In genomic region chr2:152615563-152615962, GRCm38 (mm10) we compare ENCODE assay signal across 9 mouse cellular contexts. TPM values are rescaled to one million over a fixed set of nuclear protein-coding genes. Genes with fewer than 3 reads are reported as not detected.
A peak's percentile ranks its signal among the peaks of the same experiment; 100 is the strongest.
DNase-seq lines count a peak whose midpoint lies in the region; ATAC-seq and TF ChIP-seq lines count a peak whose summit lies in the region.
"Had no signal": no experiment of that assay in that cellular context is flagged by ENCODE, and none has a peak within 500 bp of the region (broad histone marks: within the 10 kb centered on the region; RNA-seq: fewer than 3 reads in every experiment).

No protein-coding gene starts in this region.

- WGBS in kidney, adult 2 months, result 11% methylated on average over 7 of the region's 7 CpGs
- 12% methylated on average over 7 of the region's 7 CpGs for WGBS in limb, embryonic 11.5 days

- no peak overlapping the region for H3K9ac ChIP-seq in limb, embryonic 11.5 days (ENCODE audit: low read length)

- no peak overlapping the region for H3K27ac ChIP-seq in kidney, adult 2 months (ENCODE audit: insufficient read depth, low read depth, low read length)
- H3K27ac ChIP-seq in limb, embryonic 11.5 days (replicated peaks; ENCODE audit: low read depth, low read length), result no peak overlapping the region

- no peaks in the 10 kb centered on the region for H3K9me3 ChIP-seq in limb, embryonic 11.5 days (ENCODE audit: control insufficient read depth, low read length)

- H3K4me1 ChIP-seq in kidney, adult 2 months (ENCODE audit: control insufficient read depth, insufficient read depth, low read length), result no peaks in the 10 kb centered on the region
- H3K4me1 ChIP-seq in limb, embryonic 11.5 days (ENCODE audit: control insufficient read depth, insufficient read depth, low read length), result no peaks in the 10 kb centered on the region

- H3K36me3 ChIP-seq in kidney, adult 2 months (ENCODE audit: control insufficient read depth, insufficient read depth, low read length), result no peaks in the 10 kb centered on the region
- H3K36me3 ChIP-seq in limb, embryonic 11.5 days (ENCODE audit: control insufficient read depth, insufficient read depth, low read length), result no peaks in the 10 kb centered on the region

- TF ChIP-seq CTCF in kidney, adult 2 months (conservative IDR thresholded peaks at IDR 0.05; ENCODE audit: insufficient read depth, insufficient read length, low read depth, low read length), result peak; percentile 77

- no peak overlapping the region for H3K4me3 ChIP-seq in kidney, adult 2 months (ENCODE audit: insufficient read depth, low read depth, low read length)
- H3K4me3 ChIP-seq in limb, embryonic 11.5 days (ENCODE audit: low read depth, low read length), result no peak overlapping the region

- no peak overlapping the region for H3K4me2 ChIP-seq in limb, embryonic 11.5 days (ENCODE audit: low read depth, severe bottlenecking)

- no peak for ATAC-seq in limb, embryonic 11.5 days (ENCODE audit: insufficient number of reproducible peaks, low FRiP score, low TSS enrichment, low read depth)
- ATAC-seq in monocyte, adult 5-6 weeks (replicated peaks; ENCODE audit: insufficient number of reproducible peaks, low FRiP score, low TSS enrichment, poor library complexity, severe bottlenecking), result peak; percentile 66

- TF ChIP-seq POLR2A in kidney, adult 2 months (IDR thresholded peaks at IDR 0.05; ENCODE audit: low read depth, low read length), result no peak

- no peaks in the 10 kb centered on the region for H3K27me3 ChIP-seq in kidney, adult 2 months (replicated peaks; ENCODE audit: control insufficient read depth, insufficient read depth, low read length)
- no peaks in the 10 kb centered on the region for H3K27me3 ChIP-seq in limb, embryonic 11.5 days (ENCODE audit: control insufficient read depth, insufficient read depth, low read length)

- DNase-seq in urinary bladder, postnatal 36 days (ENCODE audit: low spot score in 2 of 2), result peak; percentile 25 to 35
- DNase-seq in urinary bladder, adult 18-20 months (ENCODE audit: low spot score in 2 of 2), result no peak
- DNase-seq in cerebellum, adult 18-20 months, result peak; percentile 12 to 13
- peak; percentile 84 for DNase-seq in forelimb bud, embryonic 11.5 days (ENCODE audit: low read depth, low spot score)
- peak; percentile 81 for DNase-seq in kidney, adult 2 months
- peak; percentile 66 for DNase-seq in limb, embryonic 11.5 days (ENCODE audit: low spot score)
- peak; percentile 76 for DNase-seq in thymus, postnatal 0 days (ENCODE audit: low spot score)

RNA-seq across cellular contexts. Expression of gene Defb25, which starts 7.3 kb away (rescaled TPM):
- polyA plus RNA-seq in kidney, adult 2 months (2012; rRNA removed), result 1.0 TPM in 1 of 2 replicates, not detected in the other
- polyA plus RNA-seq in limb, embryonic 11.5 days (2014; fragmentation: Nextera tagmentation; extraction: Ambion mirVana), result 0.89 TPM in 1 of 2 replicates, not detected in the other
- total RNA-seq in monocyte, adult 5-6 weeks (2017), result not detected in 3 replicates
- 1.6 and 2.1 TPM in 2 replicates for polyA plus RNA-seq in thymus, postnatal 0 days (2015; fragmentation: Nextera tagmentation; extraction: Ambion mirVana)

RNA-seq across cellular contexts. Expression of gene Rem1, which starts 11.2 kb away (rescaled TPM):
- 10.5 and 13.5 TPM in 2 replicates for polyA plus RNA-seq in kidney, adult 2 months (2012; rRNA removed)
- polyA plus RNA-seq in limb, embryonic 11.5 days (2014; fragmentation: Nextera tagmentation; extraction: Ambion mirVana), result 0.69 and 0.88 TPM in 2 replicates
- 0.68 to 0.75 TPM in 2 of 3 replicates, not detected in the other for total RNA-seq in monocyte, adult 5-6 weeks (2017)
- 2.2 and 3.2 TPM in 2 replicates for polyA plus RNA-seq in thymus, postnatal 0 days (2015; fragmentation: Nextera tagmentation; extraction: Ambion mirVana)

RNA-seq across cellular contexts. Expression of gene Defb36, which starts 11.4 kb away (rescaled TPM):
- polyA plus RNA-seq in kidney, adult 2 months (2012; rRNA removed), result 0.27 and 0.52 TPM in 2 replicates
- polyA plus RNA-seq in limb, embryonic 11.5 days (2014; fragmentation: Nextera tagmentation; extraction: Ambion mirVana), result not detected in 2 replicates
- not detected in 3 replicates for total RNA-seq in monocyte, adult 5-6 weeks (2017)
- not detected in 2 replicates for polyA plus RNA-seq in thymus, postnatal 0 days (2015; fragmentation: Nextera tagmentation; extraction: Ambion mirVana)
- polyA plus RNA-seq: stomach, embryonic 14.5 days had no signal

RNA-seq across cellular contexts. Expression of gene Defb45, which starts 16.4 kb away (rescaled TPM):
- not detected in 2 replicates for polyA plus RNA-seq in kidney, adult 2 months (2012; rRNA removed)
- polyA plus RNA-seq in limb, embryonic 11.5 days (2014; fragmentation: Nextera tagmentation; extraction: Ambion mirVana), result not detected in 2 replicates
- total RNA-seq in monocyte, adult 5-6 weeks (2017), result not detected in 3 replicates
- polyA plus RNA-seq in thymus, postnatal 0 days (2015; fragmentation: Nextera tagmentation; extraction: Ambion mirVana), result 0.53 TPM in 1 of 2 replicates, not detected in the other
- polyA plus RNA-seq: stomach, embryonic 14.5 days had no signal

RNA-seq across cellular contexts. Expression of gene Defb19, which starts 35.5 kb away (rescaled TPM):
- polyA plus RNA-seq in kidney, adult 2 months (2012; rRNA removed), result 2.3 and 2.9 TPM in 2 replicates
- polyA plus RNA-seq in limb, embryonic 11.5 days (2014; fragmentation: Nextera tagmentation; extraction: Ambion mirVana), result not detected in 2 replicates
- not detected in 3 replicates for total RNA-seq in monocyte, adult 5-6 weeks (2017)
- 1.3 and 2.2 TPM in 2 replicates for polyA plus RNA-seq in thymus, postnatal 0 days (2015; fragmentation: Nextera tagmentation; extraction: Ambion mirVana)
- polyA plus RNA-seq: stomach, embryonic 14.5 days had no signal

Comparison
In these comparisons a context has a peak if more than half of its experiments do, and no peak if none do; other contexts are left out.
1. DNase-seq: peak in urinary bladder, postnatal 36 days (2 of 2), cerebellum, adult 18-20 months (2 of 2), forelimb bud, embryonic 11.5 days (single experiment), kidney, adult 2 months (single experiment), limb, embryonic 11.5 days (single experiment) and thymus, postnatal 0 days (single experiment); none in urinary bladder, adult 18-20 months (0 of 2).